Mouse (Mus musculus): ENCODE measurements around the gene Cdh1.

DNA sequence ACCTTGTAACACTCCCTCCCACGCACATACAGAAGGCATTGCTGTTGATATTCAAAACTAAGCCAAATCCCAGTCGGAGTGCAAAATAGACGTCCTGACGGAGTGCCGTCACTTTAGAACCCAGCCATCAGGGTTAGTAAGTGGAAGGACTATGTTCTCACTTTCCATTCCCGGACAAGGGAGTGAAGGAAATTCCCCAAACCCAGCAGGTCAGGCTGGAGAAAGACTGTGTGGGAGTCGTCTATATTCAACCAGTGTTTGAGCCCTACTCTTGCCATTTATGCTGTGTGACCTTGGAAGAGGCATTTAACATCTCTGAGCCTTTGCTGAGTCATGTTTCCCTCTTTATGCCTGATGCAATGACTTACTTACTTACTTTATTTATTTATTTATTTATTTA is 37.1 kb downstream of the Cdh1 start:
- TF ChIP-seq GATA1 (IDR thresholded peaks at IDR 0.05; ENCODE audit: borderline replicate concordance, low read length) (no peak), FLI1 (IDR thresholded peaks at IDR 0.05; ENCODE audit: low read length) (no peak)
